ENCODE assay signal across 19 mouse cellular contexts in genomic region chr4:149557905-149558304, GRCm38 (mm10). TPM values are rescaled to one million over a fixed set of nuclear protein-coding genes. Genes with fewer than 3 reads are reported as not detected.
DNase-seq lines count a peak whose midpoint lies in the region; TF ChIP-seq lines count a peak whose summit lies in the region.
"Had no signal": no experiment of that assay in that cellular context is flagged by ENCODE, and none has a peak within 500 bp of the region (broad histone marks: within the 10 kb centered on the region; RNA-seq: fewer than 3 reads in every experiment).

No protein-coding gene starts in this region.

- no peak for TF ChIP-seq CTCF in layer of hippocampus, adult 2 months (conservative IDR thresholded peaks at IDR 0.05)

- peak; percentile 91 for DNase-seq in heart, adult 11 months
- DNase-seq in heart, postnatal 4 days: no peak
- DNase-seq in layer of hippocampus, adult 2 months (ENCODE audit: low spot score in 2 of 2): no peak
- DNase-seq in layer of hippocampus, postnatal 36 days: no peak
- DNase-seq in 3T3-L1 (ENCODE audit: low read depth, low spot score): peak; percentile 75
- DNase-seq in brain, adult 2 months (ENCODE audit: low read depth, low spot score): peak; percentile 44
- no peak for DNase-seq in embryo, embryonic 11 days
- DNase-seq: adrenal gland, postnatal 14 days; B cell, adult 2 months; cerebellum, adult 18-20 months; cerebellum, adult 9-11 months; gastrocnemius, postnatal 25 days; heart, adult 2 months; heart, postnatal 10 days; kidney, adult 8-10 months had no signal

- H3K4me3 ChIP-seq in layer of hippocampus, adult 2 months: no peak overlapping the region
- H3K4me3 ChIP-seq: embryonic facial prominence, embryonic 13.5 days; forebrain, embryonic 12.5 days; heart, adult 2 months; hindbrain, embryonic 10.5 days had no signal

- H3K27ac ChIP-seq in layer of hippocampus, adult 2 months: peak overlapping the region; percentile 32; the same call in 1 of the 2 replicates
- H3K27ac ChIP-seq: embryonic facial prominence, embryonic 13.5 days; forebrain, embryonic 12.5 days; heart, adult 2 months; hindbrain, embryonic 10.5 days; hindbrain, embryonic 14.5 days had no signal

RNA-seq across cellular contexts. Expression of gene Clstn1, which starts 28.4 kb away (rescaled TPM):
- total RNA-seq in heart, postnatal 4 days (2021): 10 to 100 TPM; 66.8 to 73.7 TPM
- total RNA-seq in layer of hippocampus, adult 2 months (2021): 100 to 1,000 TPM; 748 to 817 TPM
- 100 to 1,000 TPM; 747 to 821 TPM for total RNA-seq in layer of hippocampus, postnatal 36 days (2021)

RNA-seq across cellular contexts. Expression of gene Ctnnbip1, which starts 39.9 kb away (rescaled TPM):
- 10 to 100 TPM; 60.5 to 66.4 TPM for total RNA-seq in heart, postnatal 4 days (2021)
- 10 to 100 TPM; 32.2 to 34.4 TPM for total RNA-seq in layer of hippocampus, adult 2 months (2021)
- total RNA-seq in layer of hippocampus, postnatal 36 days (2021): 10 to 100 TPM; 33.6 to 37.4 TPM

Comparison
In these comparisons a context has a peak if more than half of its experiments do, and no peak if none do; other contexts are left out.
1. DNase-seq: peak in heart, adult 11 months (single experiment), 3T3-L1 (single experiment) and brain, adult 2 months (single experiment); none in heart, postnatal 4 days (single experiment), layer of hippocampus, adult 2 months (0 of 2), layer of hippocampus, postnatal 36 days (0 of 2) and embryo, embryonic 11 days (single experiment).
2. RNA of gene Clstn1, which starts 28.4 kb away (total RNA-seq): 747 to 821 TPM in layer of hippocampus, postnatal 36 days and 748 to 817 TPM in layer of hippocampus, adult 2 months; 66.8 to 73.7 TPM in heart, postnatal 4 days; every median in the first group is over 10 times any median in the second.